Mouse (Mus musculus): ENCODE results near the gene Psmb2.
A peak's percentile ranks its signal among the peaks of the same experiment; 100 is the strongest.

Gene Psmb2

GRCm38 (mm10) chr4:126732531-126733380, 55.3 kb downstream of the Psmb2 start:
- DNase-seq (ENCODE audit: low spot score) = no peak

DNA sequence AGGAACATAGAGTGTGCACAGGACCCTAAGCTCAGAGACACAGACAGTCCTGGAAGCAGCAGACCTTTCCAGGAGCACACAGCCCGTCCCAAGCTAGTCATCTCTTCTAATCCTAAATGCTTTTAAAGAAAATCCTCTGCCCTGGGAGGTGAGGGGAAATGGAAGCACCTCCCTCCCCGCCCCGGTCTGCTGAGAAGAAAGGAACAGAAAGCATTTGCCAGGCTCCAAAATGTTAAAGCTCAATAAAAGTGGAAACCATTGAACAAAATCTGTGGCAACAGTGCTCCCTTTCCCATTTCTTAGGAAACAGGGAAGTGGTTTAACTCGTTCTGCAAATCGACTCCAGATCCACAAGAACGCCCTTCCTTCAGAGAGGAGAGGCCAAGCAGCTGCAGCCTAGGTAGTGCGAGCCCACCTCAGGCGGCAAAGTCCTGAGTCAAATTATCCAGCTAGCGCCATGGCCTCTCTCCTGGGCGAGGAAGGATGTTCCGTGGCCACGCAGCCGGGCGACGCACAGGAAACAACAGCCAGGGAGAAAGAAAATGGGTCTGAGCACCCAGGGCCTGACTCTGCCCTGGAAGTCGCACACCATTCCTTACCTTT, 56.7 kb downstream of the Psmb2 start:
- no peak for DNase-seq (ENCODE audit: low spot score)

GRCm38 (mm10) chr4:126734700-126735381, 57.4 kb downstream of the Psmb2 start:
- no peak for DNase-seq (ENCODE audit: low spot score)

DNA sequence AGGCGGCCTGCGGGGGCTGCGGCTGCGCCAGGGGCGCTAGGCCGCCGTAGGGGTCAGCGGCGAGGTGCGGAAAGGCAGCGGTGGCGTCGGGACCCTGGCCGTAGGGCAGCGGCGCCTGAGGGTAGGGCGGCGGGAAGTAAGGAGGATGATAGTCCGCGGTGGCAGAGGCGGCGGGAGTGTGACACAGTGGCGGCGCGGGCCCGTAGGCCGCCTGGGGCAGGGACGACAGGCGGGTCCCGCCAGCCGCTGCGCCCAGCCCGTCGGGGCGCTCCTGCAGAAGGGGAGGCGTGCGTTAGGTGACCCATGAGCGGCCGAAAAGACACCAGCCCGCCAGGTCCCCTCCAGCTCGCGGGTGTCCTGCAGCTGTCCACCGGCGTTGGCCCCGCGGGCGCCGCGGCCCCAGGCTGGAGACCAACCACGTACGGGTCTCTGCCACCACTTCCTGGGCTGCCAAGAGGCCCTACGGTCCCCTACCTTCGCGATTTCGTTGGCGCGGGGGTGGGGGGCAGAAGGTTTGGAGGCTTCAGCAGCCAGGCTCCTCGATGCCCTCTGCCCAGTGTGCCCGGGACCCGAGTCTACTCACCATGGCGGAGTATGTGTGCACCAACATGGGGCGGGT, 58.1 kb downstream of the Psmb2 start:
- no peak for DNase-seq (ENCODE audit: low spot score)

GRCm38 (mm10) chr4:126736001-126736414, 58.6 kb downstream of the Psmb2 start, which contains the start of gene Tfap2e:
TSS of gene Tfap2e (minus strand) at chr4:126736240.
- peak; percentile 73 for DNase-seq (ENCODE audit: low spot score)

GRCm38 (mm10) chr4:126739966-126740676, 62.7 kb downstream of the Psmb2 start:
- DNase-seq (ENCODE audit: low spot score) = peak; percentile 60

DNA sequence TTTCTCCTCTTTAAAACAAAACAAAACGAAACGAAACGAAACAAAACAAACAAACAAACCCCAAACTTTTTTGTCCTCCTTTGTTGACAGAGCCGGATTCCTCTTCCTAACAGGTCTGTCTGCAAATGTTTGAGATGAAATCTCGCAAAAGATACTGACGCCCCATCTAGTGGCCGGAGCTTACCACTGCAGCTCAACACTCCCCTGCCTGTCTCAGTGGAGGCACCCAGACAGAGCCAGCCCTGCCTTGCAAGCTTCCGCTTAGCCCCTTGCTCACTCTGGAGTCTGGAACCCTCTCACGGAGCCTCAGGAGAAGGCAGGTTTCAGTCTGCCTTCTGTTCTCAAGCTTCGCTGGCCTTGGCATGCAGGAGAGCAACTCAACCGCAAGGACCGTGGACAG, 64.0 kb downstream of the Psmb2 start:
- DNase-seq (ENCODE audit: low spot score) = peak; percentile 85

DNA sequence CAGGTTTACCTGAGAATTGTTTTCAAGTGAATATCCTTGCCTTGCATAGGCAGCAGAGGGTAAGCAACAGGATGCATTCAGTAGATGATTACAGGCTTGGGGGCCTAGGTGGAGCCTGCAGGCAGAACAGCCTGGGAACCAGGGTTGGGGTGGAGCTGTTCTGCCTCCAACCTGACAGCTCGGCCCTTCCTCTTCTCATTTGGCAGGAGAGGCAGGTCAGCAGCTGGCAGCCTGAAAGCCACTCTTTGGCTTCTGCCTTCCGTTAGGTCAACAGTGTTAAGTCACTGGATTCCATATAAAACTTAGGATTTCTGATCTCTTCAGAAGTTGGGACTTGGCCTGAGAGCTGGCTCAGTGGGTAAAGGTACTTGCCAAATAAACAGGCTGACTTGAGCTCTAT, 65.5 kb downstream of the Psmb2 start:
- no peak for DNase-seq (ENCODE audit: low spot score)

- DNase-seq (ENCODE audit: low spot score) = no peak
Measured at GRCm38 (mm10) chr4:126743713-126744112, 66.3 kb downstream of the Psmb2 start.

GRCm38 (mm10) chr4:126744831-126745230, 67.4 kb downstream of the Psmb2 start:
- DNase-seq (ENCODE audit: low spot score) = no peak

DNA sequence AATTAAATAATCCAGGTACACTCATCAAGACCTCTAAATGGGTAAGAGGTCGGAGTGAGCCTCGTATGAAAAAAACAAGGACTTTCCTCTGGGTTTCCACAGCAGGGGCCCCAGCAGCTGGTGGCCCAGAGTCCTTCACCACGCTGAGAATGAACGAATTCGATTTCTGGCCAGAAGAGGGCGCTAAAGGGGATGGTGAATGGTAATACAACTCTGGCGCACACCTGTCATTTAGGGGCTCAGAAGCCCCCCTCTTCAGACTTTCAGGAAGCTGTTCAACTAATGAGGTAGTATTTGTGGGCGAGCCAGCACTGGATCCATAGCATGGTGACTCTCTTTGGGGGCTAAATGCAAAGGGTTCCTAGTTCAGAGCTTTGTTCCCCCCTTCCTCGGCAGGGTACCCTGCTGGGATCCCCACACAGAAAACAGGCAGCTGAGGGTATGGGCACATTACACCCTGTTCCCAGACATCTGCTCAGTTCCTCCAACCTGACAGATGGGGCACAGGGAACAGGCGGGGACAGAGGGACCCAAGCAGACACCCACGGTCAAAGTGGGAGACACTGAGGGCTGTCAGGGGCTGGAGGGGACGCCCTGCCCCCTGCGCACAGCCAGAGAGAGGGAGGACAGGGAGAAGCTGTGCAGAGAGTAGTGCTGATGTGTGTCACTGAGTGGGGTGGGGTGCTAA, 68.2 kb downstream of the Psmb2 start:
- DNase-seq (ENCODE audit: low spot score) = peak; percentile 80

GRCm38 (mm10) chr4:126746194-126746840, 68.9 kb downstream of the Psmb2 start:
- no peak for DNase-seq (ENCODE audit: low spot score)

DNA sequence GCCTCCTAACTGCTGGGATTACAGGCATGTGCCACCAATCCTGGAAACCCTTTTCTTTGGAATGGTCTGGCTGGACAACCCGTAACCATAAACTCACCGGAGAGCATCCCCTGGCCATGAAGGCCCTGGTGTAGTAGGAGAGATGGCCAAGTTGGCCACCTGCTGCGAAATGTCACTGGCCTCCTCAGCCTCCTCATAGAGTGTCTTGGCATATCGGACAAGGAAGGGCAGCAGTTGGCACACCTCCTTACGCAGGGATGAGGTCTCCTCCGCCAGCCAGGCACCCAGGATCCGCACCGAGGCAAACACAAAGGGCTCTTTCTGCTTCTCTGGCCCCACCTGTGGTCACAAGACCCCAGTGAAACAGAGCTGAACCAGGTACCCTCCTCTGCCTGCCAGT, 71.0 kb downstream of the Psmb2 start:
- DNase-seq (ENCODE audit: low spot score) = peak; percentile 37

DNA sequence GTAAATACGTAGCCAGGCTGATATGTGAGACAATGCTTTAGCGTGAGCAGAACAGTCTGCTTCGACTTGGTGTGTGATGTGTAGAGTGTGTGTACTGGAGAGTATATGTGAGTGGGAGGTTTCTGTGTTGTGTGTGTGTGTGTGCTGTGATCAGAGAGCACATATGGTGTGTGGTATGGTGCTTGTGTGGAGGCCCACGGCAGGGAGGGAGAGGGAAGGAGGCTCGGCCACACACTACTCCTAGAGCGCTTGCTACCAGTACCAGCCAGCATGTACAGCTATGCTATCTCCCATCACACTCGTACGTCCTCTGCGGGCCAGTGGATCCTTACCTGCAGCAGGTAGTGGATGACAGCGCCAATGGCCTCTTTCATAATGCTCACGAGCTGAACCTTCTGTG, 72.1 kb downstream of the Psmb2 start:
- no peak for DNase-seq (ENCODE audit: low spot score)

DNA sequence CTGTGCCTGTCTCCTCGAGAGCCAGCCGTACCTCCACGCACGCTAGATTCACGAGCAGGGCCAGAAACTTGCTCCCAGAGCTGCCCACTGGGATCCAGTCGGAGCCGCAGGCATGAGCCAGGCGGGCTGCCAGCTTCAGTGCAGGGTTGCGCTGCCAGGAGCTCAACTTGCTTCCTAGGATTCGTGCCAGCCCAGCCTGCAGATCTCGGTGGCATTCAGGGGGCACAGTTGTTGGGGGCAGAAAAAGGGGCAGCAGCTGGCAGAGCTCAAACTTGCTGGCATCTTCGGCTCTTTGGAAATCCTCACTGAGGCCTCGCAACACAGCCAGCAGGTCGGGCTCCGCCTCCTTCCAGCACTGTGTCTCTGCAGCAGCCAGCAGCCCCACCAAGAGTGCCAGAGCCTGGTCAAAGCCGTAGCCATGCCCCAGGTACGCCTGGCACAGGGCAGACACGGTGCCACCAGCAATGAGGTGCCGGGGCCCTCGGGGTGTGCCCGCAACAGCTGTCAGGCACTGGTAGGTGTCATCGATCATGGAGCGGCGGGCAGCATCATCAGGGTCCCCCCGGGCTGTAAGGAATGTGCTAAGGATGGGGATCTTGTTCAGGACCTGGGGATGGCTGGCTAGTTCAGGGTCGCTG, 72.7 kb downstream of the Psmb2 start:
- DNase-seq (ENCODE audit: low spot score) = peak; percentile 55

- no peak for DNase-seq (ENCODE audit: low spot score)
Measured at GRCm38 (mm10) chr4:126750863-126751555, 73.6 kb downstream of the Psmb2 start.

- peak; percentile 39 for DNase-seq (ENCODE audit: low spot score)
Measured at GRCm38 (mm10) chr4:126751556-126752023, 74.2 kb downstream of the Psmb2 start.

DNA sequence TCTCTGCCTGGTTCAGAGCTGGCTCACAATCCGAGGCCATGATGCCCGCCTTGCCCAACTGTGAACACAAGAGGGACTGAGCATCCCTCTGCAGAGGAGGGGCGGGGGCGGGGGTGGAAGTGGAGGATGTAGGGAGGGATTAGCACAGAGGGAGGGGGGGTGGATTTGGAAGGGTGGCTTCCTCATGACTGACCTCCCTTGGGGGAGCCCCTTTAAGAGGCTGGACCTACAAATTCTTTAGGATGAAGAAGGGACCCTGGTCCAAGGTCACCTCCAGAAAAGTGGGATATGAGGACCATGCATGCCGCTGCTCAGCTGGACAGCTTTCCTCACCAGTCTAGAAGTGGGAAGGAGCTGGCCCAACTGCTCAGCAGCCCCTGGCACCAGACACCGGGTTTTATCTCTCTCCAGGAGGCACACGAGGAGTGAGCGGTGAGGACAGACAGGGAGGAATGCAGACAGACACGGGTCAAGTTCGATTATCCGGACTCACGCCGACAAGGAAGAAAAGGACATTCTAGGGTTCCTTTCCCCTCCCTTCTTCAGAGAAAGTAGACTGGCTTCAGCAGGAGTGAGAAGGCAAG, 74.7 kb downstream of the Psmb2 start:
- peak; percentile 48 for DNase-seq (ENCODE audit: low spot score)

GRCm38 (mm10) chr4:126752608-126753141, 75.2 kb downstream of the Psmb2 start:
- DNase-seq (ENCODE audit: low spot score) = peak; percentile 53

All from testis, postnatal 10 days (tissue).